Mouse (Mus musculus) lung, postnatal 0 days (tissue): ENCODE results near the gene Gm3629.
"Not testable (repeated sequence)": the region's sequence is repeated elsewhere in the genome, so short reads cannot be mapped to it uniquely, and the experiment has no call there.

ENCODE experiments used
- CTCF ChIP-seq: IDR thresholded peaks from 2 replicates; pipeline ENCODE4 v1.5.1; 2016; ENCODE audit warnings: antibody characterized with exemption, mild to moderate bottlenecking
- EP300 ChIP-seq: IDR thresholded peaks from 2 replicates; pipeline ENCODE4 v1.6.1; 2016; ENCODE audit warnings: antibody characterized with exemption, mild to moderate bottlenecking, control low read depth

GRCm38 (mm10) chr14:6537190-6537589 is 53.2 kb downstream of the Gm3629 start, which contains the start of gene Gm8356:
- TF ChIP-seq CTCF, EP300: not testable (repeated sequence)
